Mouse (Mus musculus) activated CD4-positive, CD25-positive, alpha-beta regulatory T cell, adult 9 weeks (primary cell): ENCODE results near the gene Ccr9. TPM values are rescaled to one million over a fixed set of nuclear protein-coding genes. Genes with fewer than 3 reads are reported as not detected.

ENCODE experiments used
- polyA plus RNA-seq: library from polyadenylated mRNA; unstranded; fragments of 100-300 nt; shearing (Covaris generic); gene quantifications from one replicate; pipeline ENCODE4 v1.2.1, GENCODE M21; 2017

Gene Ccr9
- 9.5 TPM for polyA plus RNA-seq

DNA sequence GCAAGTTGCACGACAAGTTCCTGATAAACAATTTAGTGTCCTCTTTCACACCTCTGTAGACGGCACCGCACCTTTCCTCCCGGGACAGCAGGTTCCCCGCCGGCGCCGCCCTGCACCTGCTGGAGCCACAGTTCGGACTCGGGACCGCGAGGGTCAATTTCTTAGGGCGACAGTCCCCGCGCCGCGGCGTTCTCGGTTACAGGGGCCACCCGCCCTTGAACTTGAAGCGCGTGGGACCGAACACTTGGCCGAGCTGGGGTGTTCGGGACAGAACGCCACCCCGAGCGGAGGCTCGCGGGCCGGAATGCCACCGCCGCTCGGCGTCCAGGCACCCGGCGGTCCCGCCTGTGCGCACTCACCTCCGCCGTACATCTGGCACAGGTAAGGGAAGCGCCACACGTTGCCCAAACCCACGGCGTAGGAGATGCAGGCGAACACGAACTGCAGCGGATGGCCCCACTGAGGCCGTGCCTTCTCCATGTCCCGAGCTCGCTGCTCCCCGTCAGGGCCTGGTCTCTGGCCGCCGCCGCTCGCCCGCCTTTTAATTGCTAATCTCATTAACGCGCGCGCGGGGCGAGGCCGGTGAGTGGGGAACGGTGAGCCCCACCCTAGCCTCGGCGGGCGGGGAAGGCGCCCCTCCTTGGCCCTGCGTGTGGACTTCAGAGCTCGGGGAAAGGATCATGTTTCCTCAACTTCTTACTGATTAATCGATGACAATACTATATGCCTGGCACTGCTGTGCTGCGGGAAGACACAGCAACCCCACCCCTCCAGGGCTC lies at the start of gene Ccr9, which contains the start of gene Slc6a20a:
TSS of gene Ccr9 (plus strand) at position 113 of the 779 bp plus-strand sequence.
TSS of gene Slc6a20a (minus strand) at position 559 of the 779 bp plus-strand sequence.

GRCm38 (mm10) chr9:123632281-123632680 lies 46.0 kb upstream of the Ccr9 start, which contains the start of gene Slc6a20b:
Gene Slc6a20b (minus strand): TSS chr9:123632565.

DNA sequence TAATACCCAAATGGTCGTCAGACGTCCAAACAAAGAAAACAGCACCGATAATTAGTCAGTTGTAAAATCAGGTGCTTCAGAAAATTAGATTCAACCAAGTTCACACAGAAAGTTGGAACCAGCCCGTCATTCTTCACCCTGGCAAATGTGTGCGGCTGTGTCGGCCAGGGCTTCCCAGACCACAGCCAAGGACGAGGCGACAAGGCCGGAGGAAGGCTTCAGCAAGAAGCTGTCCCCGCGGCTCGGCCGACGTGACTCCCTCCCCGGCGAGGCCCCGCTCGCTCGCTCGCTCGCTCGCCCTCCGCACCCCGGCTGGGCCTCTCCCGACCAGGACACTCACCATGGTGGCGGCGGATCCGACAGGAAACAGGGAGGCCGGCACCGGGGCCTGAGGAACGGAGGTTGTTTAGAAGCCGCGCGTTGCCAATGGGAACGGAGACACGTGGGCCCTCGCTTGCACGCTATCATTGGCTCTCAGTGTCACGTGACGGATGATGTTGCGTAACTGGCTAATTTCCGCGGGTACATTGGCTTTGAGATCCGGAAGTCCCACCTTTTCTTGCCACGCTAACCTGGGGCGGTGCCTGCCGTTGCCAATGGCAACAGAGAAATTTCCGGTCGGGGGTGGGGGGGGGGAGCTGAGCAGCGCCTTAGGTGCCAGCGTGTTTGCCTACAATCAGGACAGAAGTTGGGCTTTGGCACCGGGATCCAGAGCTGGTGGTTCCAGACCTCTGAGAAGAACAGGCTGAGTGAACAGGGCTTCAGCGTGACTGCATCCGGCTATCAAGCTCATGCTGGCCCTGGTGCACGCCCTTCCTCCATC lies 39.2 kb downstream of the Ccr9 start, which contains the start of gene Lztfl1:
TSS of gene Lztfl1 (minus strand) at position 512 of the 823 bp plus-strand sequence.

DNA sequence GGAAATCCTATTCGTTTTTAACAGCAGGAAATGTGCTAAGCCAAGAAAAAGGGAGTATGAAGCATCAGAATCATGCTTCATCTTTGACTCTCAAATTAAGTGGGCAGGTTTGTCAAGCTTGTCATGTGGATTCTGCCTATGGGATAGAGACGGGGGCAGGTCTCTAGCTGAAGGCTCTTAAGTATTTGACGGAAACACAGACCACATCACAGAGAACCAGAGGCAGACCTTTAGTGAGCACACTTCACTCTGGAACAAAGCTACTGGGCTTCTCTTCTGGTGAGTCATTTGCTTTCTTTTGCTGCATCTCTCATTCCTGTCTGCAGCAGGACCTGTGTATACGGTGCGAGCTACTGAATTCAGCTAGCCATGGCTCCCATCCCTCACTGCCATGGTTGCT lies 128.0 kb downstream of the Ccr9 start, which contains the start of gene Cxcr6:
TSS of gene Cxcr6 (plus strand) at position 209 of the 400 bp plus-strand sequence.

Other genes starting within 250 kb of the Ccr9 start
- 47.4 TPM for gene Limd1, start 199.7 kb upstream of the Ccr9 start, polyA plus RNA-seq
- gene Sacm1l, start 148.7 kb upstream of the Ccr9 start, polyA plus RNA-seq = 99.3 TPM
- gene Slc6a20b, start 45.9 kb upstream of the Ccr9 start, polyA plus RNA-seq = 0.39 TPM
- gene Slc6a20a, start 446 bp downstream of the Ccr9 start, polyA plus RNA-seq = 0.15 TPM
- gene Lztfl1, start 39.3 kb downstream of the Ccr9 start, polyA plus RNA-seq = 45.9 TPM
- 27.5 TPM for gene Cxcr6, start 128.0 kb downstream of the Ccr9 start, polyA plus RNA-seq
- 55.2 TPM for gene Fyco1, start 173.5 kb downstream of the Ccr9 start, polyA plus RNA-seq
- 0.44 TPM for gene Xcr1, start 183.6 kb downstream of the Ccr9 start, polyA plus RNA-seq